Mouse (Mus musculus) heart, postnatal 25 days (tissue): ENCODE results near the gene Prl8a8. TPM values are rescaled to one million over a fixed set of nuclear protein-coding genes. Genes with fewer than 3 reads are reported as not detected.

Source experiments
- DNase-seq: peaks from one replicate; pipeline ENCODE4 v3.0.0; 2022; ENCODE audit warnings: low spot score
- intact Hi-C: fragments of 180-260 bp; cut with DNase I; formaldehyde crosslinking; loops from one replicate; pipeline ENCODE4 v1.15.1; 2025
- total RNA-seq, 2 experiments: library from RNA; stranded (reverse); gene quantifications; 2 replicates each; pipeline ENCODE4 v1.2.3; 2021

Prl8a8 gene
- total RNA-seq, result not detected

DNA sequence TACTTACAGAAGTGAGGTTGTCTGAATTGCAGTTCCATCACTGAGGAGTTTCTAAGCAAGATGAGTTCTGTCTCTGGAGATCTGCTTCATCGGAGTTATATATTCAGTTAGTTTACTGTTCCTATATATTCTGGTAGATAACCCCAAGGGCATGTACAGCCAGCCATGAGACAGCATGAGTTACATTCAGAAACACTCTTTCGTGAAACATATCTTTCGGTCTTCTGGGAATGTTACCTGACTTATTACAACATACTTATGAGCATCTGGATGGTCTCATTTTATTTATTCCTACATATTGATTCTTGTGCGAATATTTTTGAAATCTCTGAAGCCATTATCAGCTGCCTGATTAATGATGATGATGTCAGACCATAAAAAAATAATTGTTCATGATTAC lies at the start of gene Prl8a8:
Prl8a8 (minus strand) TSS at position 101 of the 400 bp plus-strand sequence.
- DNase-seq, result no peak
- intact Hi-C loops, result no loop called here

GRCm38 (mm10) chr13:27553336-27553735 lies 40.3 kb upstream of the Prl8a8 start:
- intact Hi-C loops, result no loop called here
- no peak for DNase-seq

DNA sequence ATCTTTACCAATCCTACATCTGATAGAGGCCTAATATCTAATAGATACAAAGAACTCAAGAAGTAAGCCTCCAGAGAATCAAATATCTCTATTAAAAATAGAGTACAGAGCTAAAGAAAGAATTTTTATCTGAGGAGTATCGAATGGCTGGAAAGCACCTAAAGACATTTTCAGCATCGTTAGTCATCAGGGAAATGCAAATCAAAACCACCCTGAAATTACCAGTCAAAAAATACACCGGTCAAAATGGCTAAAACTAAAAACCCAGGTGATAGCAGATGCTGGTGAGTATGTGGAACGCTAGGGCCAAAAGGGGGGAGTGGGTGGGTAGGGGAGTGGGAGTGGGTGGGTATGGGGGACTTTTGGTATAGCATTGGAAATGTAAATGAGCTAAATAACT lies 10.1 kb upstream of the Prl8a8 start:
- no peak for DNase-seq
- intact Hi-C loops, result no loop called here

DNA sequence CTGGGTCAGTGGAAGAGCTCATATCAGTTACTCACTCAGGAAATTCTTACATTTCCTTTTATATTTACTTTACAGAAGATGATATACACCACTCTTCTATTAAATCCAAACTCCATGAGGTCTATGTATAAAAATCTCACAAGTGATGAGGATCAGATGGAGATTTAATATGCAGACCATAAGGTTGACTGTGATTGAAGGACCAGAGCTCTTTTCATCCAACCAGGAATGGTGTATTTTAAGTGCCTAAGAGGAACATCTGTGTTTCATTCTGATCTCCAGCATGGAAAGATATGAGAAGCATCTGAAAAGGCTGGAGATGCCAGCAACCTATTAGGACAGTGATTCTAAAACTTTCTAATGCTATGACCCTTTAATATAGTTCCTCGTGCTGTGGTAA lies 5.4 kb downstream of the Prl8a8 start:
- DNase-seq, result no peak
- intact Hi-C loops, result no loop called here

Other genes with a start within 250 kb of the Prl8a8 start
- not detected for gene Prl6a1, start 200.6 kb downstream of the Prl8a8 start, total RNA-seq
- not detected for gene Prl8a2, start 167.5 kb downstream of the Prl8a8 start, total RNA-seq
- gene Prl2b1, start 122.4 kb downstream of the Prl8a8 start, total RNA-seq, result not detected
- not detected for gene Prl8a6, start 74.5 kb downstream of the Prl8a8 start, total RNA-seq
- gene Prl8a9, start 51.4 kb upstream of the Prl8a8 start, total RNA-seq, result not detected
- gene Prl8a1, start 69.0 kb upstream of the Prl8a8 start, total RNA-seq, result not detected
- not detected for gene Prl7b1, start 97.4 kb upstream of the Prl8a8 start, total RNA-seq
- gene Prl7a1, start 129.3 kb upstream of the Prl8a8 start, total RNA-seq, result not detected
- not detected for gene Prl7a2, start 154.8 kb upstream of the Prl8a8 start, total RNA-seq
- gene Prl7d1, start 203.5 kb upstream of the Prl8a8 start, total RNA-seq, result not detected